Mouse (Mus musculus) bone marrow macrophage, adult 2 months (primary cell): Measurements from ENCODE around the gene Ubp1. TPM values are rescaled to one million over a fixed set of nuclear protein-coding genes. Genes with fewer than 3 reads are reported as not detected.

ENCODE experiments used
- H3K27ac ChIP-seq: 2 replicates; pipeline ENCODE4 v1.5.1; 2012; ENCODE audit warnings: low read depth, low read length; ENCODE audit not compliant: insufficient read depth
- H3K4me1 ChIP-seq: 2 replicates; pipeline ENCODE4 v1.6.1; 2012; ENCODE audit warnings: low read length; ENCODE audit not compliant: control insufficient read depth, insufficient read depth
- H3K4me3 ChIP-seq: 2 replicates; pipeline ENCODE4 v1.5.1; 2012; ENCODE audit warnings: mild to moderate bottlenecking, low read length, moderate library complexity; ENCODE audit not compliant: insufficient read depth
- CTCF ChIP-seq: IDR thresholded peaks from 2 replicates; pipeline ENCODE4 v1.5.1; 2012; ENCODE audit warnings: low read depth, mild to moderate bottlenecking, low read length, moderate library complexity
- POLR2A ChIP-seq: IDR thresholded peaks from 2 replicates; pipeline ENCODE4 v1.6.1; 2012; ENCODE audit warnings: mild to moderate bottlenecking, low read depth, low read length, borderline replicate concordance
- polyA plus RNA-seq: library from polyadenylated mRNA; stranded (reverse); fragments of >200 nt; gene quantifications from 2 replicates; pipeline ENCODE4 v1.2.4, GENCODE M21; 2012; ENCODE audit not compliant: missing spikeins, insufficient read depth, insufficient read length

Ubp1 gene
- polyA plus RNA-seq, 1 experiment: 73.3 TPM

DNA sequence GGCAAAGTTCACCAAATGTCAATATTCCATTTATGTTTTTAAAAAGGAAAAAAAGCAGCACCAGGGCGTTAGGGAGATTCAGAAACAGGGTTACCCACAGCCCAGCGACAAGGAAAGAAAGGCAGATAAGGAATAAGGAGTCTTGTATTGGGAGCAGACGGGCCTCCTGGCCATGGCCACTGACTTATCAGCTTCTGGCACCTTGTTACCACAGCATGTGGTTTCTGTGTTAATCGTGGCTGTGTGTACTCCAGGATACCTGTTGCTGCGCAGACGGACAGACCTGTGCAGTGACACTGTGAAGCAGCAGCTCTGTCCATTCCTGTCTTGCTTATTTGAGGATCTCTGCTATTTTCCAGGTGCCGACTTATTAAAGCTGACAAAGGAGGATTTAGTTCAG lies 38.2 kb downstream of the Ubp1 start:
- H3K4me3 ChIP-seq: no peak overlapping the region
- H3K4me1 ChIP-seq: no peaks in the 10 kb centered on the region
- TF ChIP-seq CTCF (no peak), POLR2A (no peak)
- H3K27ac ChIP-seq: no peak overlapping the region

DNA sequence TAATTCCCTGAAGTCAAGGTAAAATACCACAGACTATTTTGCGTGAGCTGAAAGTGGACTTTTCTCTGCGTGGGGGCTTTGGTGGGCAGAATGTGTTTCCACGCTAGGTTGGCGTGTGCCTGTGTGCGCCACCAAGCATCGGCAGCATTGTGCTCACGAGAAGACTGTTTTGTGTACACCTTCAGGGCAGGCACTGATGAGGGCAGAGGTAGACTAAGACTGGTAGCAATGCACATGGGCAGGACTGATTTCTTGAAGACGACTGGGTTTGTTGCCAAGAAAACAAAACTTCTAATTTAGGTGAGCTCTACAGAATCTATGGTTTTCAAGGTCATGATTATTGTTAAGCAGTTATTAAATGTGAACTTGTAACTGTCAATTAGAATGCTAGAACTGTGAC lies 38.7 kb downstream of the Ubp1 start:
- Histone ChIP-seq H3K4me3 (no peak overlapping the region), H3K27ac (no peak overlapping the region), H3K4me1 (no peaks in the 10 kb centered on the region)
- no peak for TF ChIP-seq CTCF
- TF ChIP-seq POLR2A: no peak

DNA sequence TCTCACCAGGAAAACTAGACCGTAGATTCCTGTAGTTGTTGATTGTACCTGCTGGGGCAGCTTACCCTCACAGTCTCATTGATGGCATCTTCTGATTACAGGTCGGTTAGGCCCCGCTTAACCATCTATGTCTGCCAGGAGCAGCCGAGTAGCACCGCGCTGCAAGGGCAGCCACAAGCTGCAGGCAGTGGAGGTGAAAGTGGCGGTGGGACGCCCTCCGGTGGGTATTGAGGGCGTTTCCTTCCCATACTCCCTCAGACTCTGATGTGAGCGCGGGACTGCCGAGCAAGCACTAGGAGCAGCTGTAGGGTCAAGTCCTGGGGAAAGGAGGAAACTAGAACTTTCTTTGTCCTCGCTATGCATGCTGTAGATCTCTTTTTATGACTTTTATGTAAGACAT lies 39.3 kb downstream of the Ubp1 start:
- Histone ChIP-seq H3K4me3 (no peak overlapping the region), H3K27ac (no peak overlapping the region), H3K4me1 (no peaks in the 10 kb centered on the region)
- TF ChIP-seq CTCF: no peak
- no peak for TF ChIP-seq POLR2A

DNA sequence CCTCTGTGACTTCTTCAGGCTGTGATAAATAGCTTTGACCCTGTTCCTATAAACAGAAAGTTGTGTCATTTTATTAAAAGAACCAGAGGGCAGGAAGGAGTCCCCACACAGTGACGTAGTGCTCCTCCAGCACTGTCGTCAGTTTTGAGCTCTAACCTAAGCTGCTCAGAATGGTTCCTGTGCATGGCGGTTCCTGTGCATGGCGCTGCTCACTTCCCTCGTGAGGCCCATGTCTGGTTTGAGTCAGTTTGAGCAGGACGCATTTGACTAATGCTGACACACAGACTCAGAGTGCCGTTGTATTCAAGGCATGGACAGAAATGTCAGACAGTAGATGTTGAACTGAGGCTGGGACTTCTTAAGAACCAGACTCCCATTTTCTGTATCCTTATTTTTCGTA lies 40.9 kb downstream of the Ubp1 start:
- no peak overlapping the region for H3K4me3 ChIP-seq
- no peak overlapping the region for H3K27ac ChIP-seq
- H3K4me1 ChIP-seq: no peaks in the 10 kb centered on the region
- TF ChIP-seq POLR2A (no peak), CTCF (no peak)

DNA sequence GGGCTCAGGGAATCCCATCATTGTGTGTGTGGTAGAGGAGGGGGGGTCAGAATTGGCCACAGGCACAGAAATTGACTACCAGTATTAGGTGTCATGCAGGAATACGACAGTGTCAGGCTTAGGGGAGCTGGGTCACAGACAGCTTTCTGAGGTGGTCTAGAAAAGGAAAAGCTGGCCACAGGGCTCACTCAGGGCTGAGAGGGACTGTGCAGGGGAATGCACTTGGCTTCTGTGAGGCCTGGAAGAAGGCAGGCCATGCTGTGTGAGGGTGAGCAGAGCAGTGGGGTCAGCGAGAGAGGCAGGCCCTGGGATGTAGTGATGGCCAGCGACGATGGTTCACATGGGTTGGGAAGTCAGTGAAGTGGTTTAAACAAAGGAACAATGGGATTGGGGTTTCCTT lies 43.1 kb downstream of the Ubp1 start:
- Histone ChIP-seq H3K4me1 (peaks cover 3% of the 10 kb centered on the region), H3K4me3 (no peak overlapping the region), H3K27ac (no peak overlapping the region)
- TF ChIP-seq CTCF (no peak), POLR2A (no peak)

DNA sequence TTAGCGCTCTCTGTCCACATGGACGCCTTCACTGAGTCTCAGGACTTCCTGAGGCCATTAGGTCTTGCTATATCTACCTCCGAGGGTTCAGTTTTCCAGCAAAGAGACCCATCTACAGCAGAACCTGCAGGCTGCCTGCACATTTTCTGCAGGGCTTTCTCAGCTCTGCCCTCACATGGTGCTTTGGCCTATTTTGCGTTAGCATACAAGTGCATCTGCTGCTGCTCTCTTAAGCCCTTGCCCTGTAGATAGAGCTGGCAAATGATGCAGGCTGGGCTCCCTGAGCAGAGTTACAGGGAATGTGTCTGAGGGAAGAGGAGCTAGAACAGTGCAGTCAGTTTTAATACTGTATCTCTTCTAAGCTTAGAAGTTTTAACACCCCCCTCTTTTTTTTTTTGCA lies 44.2 kb downstream of the Ubp1 start:
- no peak for TF ChIP-seq CTCF
- TF ChIP-seq POLR2A: no peak
- H3K4me3 ChIP-seq: no peak overlapping the region
- H3K4me1 ChIP-seq: peaks cover 8% of the 10 kb centered on the region
- H3K27ac ChIP-seq: no peak overlapping the region

DNA sequence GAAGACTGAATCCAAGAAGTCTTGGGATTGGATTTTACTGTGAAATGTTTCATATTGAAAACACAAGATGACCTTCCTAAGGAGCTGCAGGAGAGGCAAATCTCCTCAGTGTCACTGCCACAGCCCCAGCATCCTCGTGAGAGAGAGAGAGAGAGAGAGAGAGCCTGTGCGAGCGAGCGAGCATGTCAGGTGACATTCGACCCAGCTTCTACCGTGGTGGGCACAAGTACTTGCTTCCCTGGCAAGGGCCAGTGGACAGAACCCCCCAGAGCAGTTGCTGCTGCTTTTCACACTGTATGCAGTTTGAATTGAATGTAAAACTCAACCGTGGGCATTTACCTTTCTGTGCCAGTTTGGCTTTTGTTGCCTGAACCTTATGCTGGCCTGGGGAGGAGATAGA lies 44.7 kb downstream of the Ubp1 start:
- no peak overlapping the region for H3K4me3 ChIP-seq
- H3K27ac ChIP-seq: no peak overlapping the region
- TF ChIP-seq POLR2A: no peak
- no peak for TF ChIP-seq CTCF
- H3K4me1 ChIP-seq: peaks cover 8% of the 10 kb centered on the region

DNA sequence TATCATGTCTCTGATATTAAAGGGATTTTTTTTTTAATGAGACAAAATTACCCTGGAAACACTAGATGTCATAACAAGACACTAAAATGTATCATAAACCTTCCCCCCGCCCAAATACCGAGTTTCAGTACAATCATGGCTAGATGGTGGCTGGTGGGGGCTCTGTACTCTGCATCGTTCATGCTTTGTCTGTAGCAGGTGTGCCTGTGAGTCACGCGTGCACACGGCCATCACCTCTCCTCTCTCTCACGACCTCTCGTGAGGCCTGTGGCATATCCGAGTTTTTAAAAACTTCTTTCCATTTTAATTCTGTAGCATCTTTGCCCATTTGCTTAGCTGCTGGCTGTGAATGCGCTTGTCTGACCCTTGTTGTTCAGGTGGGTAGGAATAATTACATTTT lies 45.5 kb downstream of the Ubp1 start:
- Histone ChIP-seq H3K27ac (no peak overlapping the region), H3K4me1 (peaks cover 8% of the 10 kb centered on the region), H3K4me3 (no peak overlapping the region)
- TF ChIP-seq POLR2A (no peak), CTCF (no peak)

DNA sequence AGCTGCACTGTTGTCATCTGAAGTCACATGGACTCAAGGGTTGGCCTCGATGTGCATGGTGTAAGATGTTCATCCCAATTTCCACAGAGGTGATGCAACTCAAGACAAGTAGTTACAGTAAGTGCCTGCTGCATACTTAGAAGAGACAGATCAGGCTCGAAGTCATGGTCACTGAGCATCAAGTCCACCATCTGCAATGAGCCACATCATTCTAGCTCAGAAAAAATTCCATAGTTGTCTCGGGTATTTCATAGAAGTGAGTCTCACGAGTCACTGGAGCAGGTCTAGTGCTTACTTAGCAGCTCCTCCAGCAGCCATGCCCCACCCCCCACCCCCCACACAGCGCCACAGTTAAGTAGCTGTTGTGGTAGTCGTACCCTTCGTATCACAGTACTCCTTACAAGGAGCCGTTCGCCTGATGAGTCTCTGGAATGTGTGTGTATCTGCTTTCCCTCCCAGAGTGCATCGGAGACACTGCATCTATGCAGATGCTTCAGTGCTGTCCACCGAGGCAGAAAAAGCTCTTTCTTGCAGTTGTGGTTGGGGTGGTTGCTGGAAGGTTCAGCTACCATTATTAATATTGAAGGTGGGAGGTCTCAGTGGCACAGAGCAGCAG lies 46.6 kb downstream of the Ubp1 start:
- H3K27ac ChIP-seq: no peak overlapping the region
- no peak overlapping the region for H3K4me3 ChIP-seq
- TF ChIP-seq POLR2A: no peak
- TF ChIP-seq CTCF: no peak
- H3K4me1 ChIP-seq: peaks cover 8% of the 10 kb centered on the region

DNA sequence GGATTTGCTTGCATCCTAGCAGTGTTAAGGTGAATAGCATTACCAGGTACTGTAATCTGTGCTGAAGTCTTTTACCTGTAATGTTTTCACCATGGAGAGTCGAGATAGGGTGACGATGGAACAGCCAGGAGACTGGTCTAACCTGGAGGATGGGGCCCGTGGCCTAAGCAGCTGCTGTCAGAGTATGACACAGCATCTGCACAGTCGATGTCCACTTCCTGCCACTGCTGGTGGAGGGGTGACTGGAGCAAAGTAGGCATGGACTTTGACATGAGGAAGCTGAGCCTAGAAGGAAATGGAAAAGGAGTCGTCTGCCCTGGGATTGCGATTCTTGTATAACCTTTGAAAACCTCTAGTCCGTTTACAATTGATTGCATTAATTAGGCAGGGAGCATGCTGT lies 47.9 kb downstream of the Ubp1 start:
- H3K4me3 ChIP-seq: no peak overlapping the region
- TF ChIP-seq POLR2A (no peak), CTCF (no peak)
- peak overlapping the region; percentile 22 for H3K27ac ChIP-seq
- peaks cover 8% of the 10 kb centered on the region for H3K4me1 ChIP-seq

DNA sequence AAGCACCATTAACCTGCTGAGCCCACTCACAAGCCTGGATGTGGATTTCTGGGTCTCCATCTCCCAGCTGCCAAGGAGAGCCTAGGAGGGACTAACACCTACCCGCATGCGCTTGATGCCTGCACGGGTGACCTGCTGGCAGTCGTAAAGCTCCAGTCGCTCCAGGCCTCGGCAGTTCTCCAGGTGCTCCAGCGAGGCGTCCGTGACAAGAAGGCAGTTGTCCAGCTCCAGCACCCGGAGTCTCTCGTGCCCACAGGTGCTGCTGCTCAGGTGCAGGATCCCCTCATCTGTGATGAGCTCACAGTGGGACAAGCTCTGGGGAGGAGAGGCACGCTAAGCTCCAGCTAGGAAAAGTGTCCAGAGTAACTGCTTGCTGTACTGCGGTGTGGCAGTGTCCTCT lies 48.6 kb downstream of the Ubp1 start:
- Histone ChIP-seq H3K27ac (0 out of 2 replicates have a peak overlapping the region, but pooled peaks have one; percentile 0), H3K4me3 (no peak overlapping the region), H3K4me1 (peaks cover 8% of the 10 kb centered on the region)
- TF ChIP-seq CTCF (no peak), POLR2A (no peak)
